17 mouse cellular contexts compared by ENCODE assay signal in genomic region chr15:6871621-6872359, GRCm38 (mm10). TPM values are rescaled to one million over a fixed set of nuclear protein-coding genes. Genes with fewer than 3 reads are reported as not detected.
DNase-seq lines count a peak whose midpoint lies in the region; ATAC-seq lines count a peak whose summit lies in the region.
"Had no signal": no experiment of that assay in that cellular context is flagged by ENCODE, and none has a peak within 500 bp of the region (broad histone marks: within the 10 kb centered on the region; RNA-seq: fewer than 3 reads in every experiment).

No protein-coding gene starts in this region.

- no peaks in the 10 kb centered on the region for H3K36me3 ChIP-seq in kidney, embryonic 16.5 days (ENCODE audit: insufficient read depth, low read length)
- H3K36me3 ChIP-seq in heart, embryonic 14.5 days (ENCODE audit: control insufficient read depth, insufficient read depth, low read length): no peaks in the 10 kb centered on the region
- H3K36me3 ChIP-seq: G1E; lung, embryonic 15.5 days; midbrain, embryonic 15.5 days had no signal

- no peak overlapping the region for H3K9ac ChIP-seq in kidney, embryonic 16.5 days (replicated peaks; ENCODE audit: low read length)
- no peak overlapping the region for H3K9ac ChIP-seq in heart, embryonic 14.5 days (ENCODE audit: low read length)
- H3K9ac ChIP-seq: lung, embryonic 15.5 days; midbrain, embryonic 15.5 days had no signal

- peaks cover 10% of the 10 kb centered on the region; the same call in 1 of the 2 replicates for H3K4me1 ChIP-seq in kidney, embryonic 16.5 days (ENCODE audit: insufficient read depth, low read length)
- peaks cover 11 to 14% of the 10 kb centered on the region in 2 experiments for H3K4me1 ChIP-seq in heart, embryonic 14.5 days (ENCODE audit: control insufficient read depth in 2 of 2, insufficient read depth in 2 of 2, low read length in 2 of 2)

- H3K4me2 ChIP-seq in kidney, embryonic 16.5 days (replicated peaks; ENCODE audit: low read depth, low read length): peak overlapping the region; percentile 16; the same call in 1 of the 2 replicates
- peak overlapping the region; percentile 31 for H3K4me2 ChIP-seq in heart, embryonic 14.5 days (ENCODE audit: low read length)
- H3K4me2 ChIP-seq: lung, embryonic 15.5 days; midbrain, embryonic 15.5 days had no signal

- no peak overlapping the region for H3K27ac ChIP-seq in kidney, embryonic 16.5 days (ENCODE audit: low read length)
- peak overlapping the region in 1 of 2 experiments; percentile 3; a peak in 1 of 4 replicates for H3K27ac ChIP-seq in heart, embryonic 14.5 days (replicated peaks in 1 of 2; ENCODE audit: control insufficient read depth in 1 of 2, insufficient read depth in 1 of 2, low read depth in 2 of 2, low read length in 2 of 2)
- H3K27ac ChIP-seq: lung, embryonic 15.5 days; midbrain, embryonic 15.5 days had no signal

- no peaks in the 10 kb centered on the region for H3K9me3 ChIP-seq in kidney, embryonic 16.5 days (ENCODE audit: low read length)
- H3K9me3 ChIP-seq in heart, embryonic 14.5 days (ENCODE audit: control insufficient read depth, low read length): no peaks in the 10 kb centered on the region
- H3K9me3 ChIP-seq: G1E; lung, embryonic 15.5 days; midbrain, embryonic 15.5 days had no signal

- no peak for ATAC-seq in kidney, embryonic 16.5 days (ENCODE audit: low FRiP score, low TSS enrichment)
- no peak for ATAC-seq in heart, embryonic 14.5 days (ENCODE audit: insufficient number of reproducible peaks, insufficient read depth, low FRiP score, low read depth)
- ATAC-seq: midbrain, embryonic 15.5 days had no signal

- intact Hi-C loops in gastrocnemius, postnatal 14 days (cut with DNase I; ENCODE audit: low total_unique reads): no loop called here

- no peak overlapping the region for H3K4me3 ChIP-seq in kidney, embryonic 16.5 days (ENCODE audit: low read length)
- no peak overlapping the region for H3K4me3 ChIP-seq in heart, embryonic 14.5 days (ENCODE audit: control insufficient read depth in 1 of 2, insufficient read depth in 1 of 2, low read depth in 1 of 2, low read length in 2 of 2)
- H3K4me3 ChIP-seq: erythroblast, embryonic 14.5 days; lung, embryonic 15.5 days; midbrain, embryonic 15.5 days had no signal

- DNase-seq in gastrocnemius, postnatal 14 days: peak; percentile 11
- no peak for DNase-seq in gastrocnemius, postnatal 25 days
- DNase-seq in kidney, postnatal 10 days: no peak
- DNase-seq in 3134 (ENCODE audit: extremely low read depth, insufficient read length, low spot score): peak; percentile 16
- no peak for DNase-seq in testis, postnatal 14 days (ENCODE audit: low spot score)
- DNase-seq in thymus, postnatal 25 days: no peak
- DNase-seq: B cell, adult 2 months; cerebellum, adult 2 months; kidney, adult 18-20 months; layer of hippocampus, adult 9-11 months; right cerebral cortex, adult 18-20 months had no signal

- 34% methylated on average over 11 of the region's 11 CpGs for WGBS in kidney, embryonic 16.5 days
- WGBS in heart, embryonic 14.5 days: 48% methylated on average over 11 of the region's 11 CpGs

- H3K27me3 ChIP-seq in kidney, embryonic 16.5 days (ENCODE audit: insufficient read depth, low read length): 0 out of 2 replicates have a peak, but pooled peaks cover 4% of the 10 kb centered on the region
- no peaks in the 10 kb centered on the region for H3K27me3 ChIP-seq in heart, embryonic 14.5 days (ENCODE audit: control insufficient read depth, insufficient read depth, low read length)

RNA-seq across cellular contexts. Expression of gene Osmr, which starts 3.0 kb away (rescaled TPM):
- 1 to 10 TPM; 4.2 to 5.9 TPM for total RNA-seq in gastrocnemius, postnatal 14 days (2021)
- total RNA-seq in gastrocnemius, postnatal 25 days (2021): 1 to 10 TPM; 3.7 to 5.4 TPM
- 1.8 and 2.0 TPM in 2 replicates for polyA plus RNA-seq in kidney, embryonic 16.5 days (2015; fragmentation: Nextera tagmentation; extraction: Ambion mirVana)
- 4.3 and 5.2 TPM in 2 replicates for polyA plus RNA-seq in heart, embryonic 14.5 days (2014; fragmentation: Nextera tagmentation; extraction: Ambion mirVana)
- polyA plus RNA-seq: erythroblast, embryonic 14.5 days; G1E had no signal

Comparison
In these comparisons a context has a peak if more than half of its experiments do, and no peak if none do; other contexts are left out.
1. DNase-seq: peak in gastrocnemius, postnatal 14 days (single experiment) and 3134 (single experiment); none in gastrocnemius, postnatal 25 days (single experiment), kidney, postnatal 10 days (single experiment), testis, postnatal 14 days (single experiment) and thymus, postnatal 25 days (single experiment).